Mouse (Mus musculus) common myeloid progenitor, adult 5-6 weeks (primary cell): ENCODE results near the gene Lrig1. TPM values are rescaled to one million over a fixed set of nuclear protein-coding genes. Genes with fewer than 3 reads are reported as not detected.
"Not testable (repeated sequence)": the region's sequence is repeated elsewhere in the genome, so short reads cannot be mapped to it uniquely, and the experiment has no call there.

Experiments used
- ATAC-seq: replicated peaks from 2 replicates; pipeline ENCODE4 v1.8.0; 2016; ENCODE audit warnings: low read depth, mild to moderate bottlenecking, moderate TSS enrichment, inconsistent platforms; ENCODE audit not compliant: poor library complexity, severe bottlenecking
- total RNA-seq: library from RNA; stranded (forward); fragments of 200-1000, 187-1606 nt; gene quantifications from 2 replicates; pipeline ENCODE4 v1.2.3, GENCODE M21; 2017

Gene Lrig1
- total RNA-seq, 1 experiment from 2014 or later, result 3.8 TPM

DNA sequence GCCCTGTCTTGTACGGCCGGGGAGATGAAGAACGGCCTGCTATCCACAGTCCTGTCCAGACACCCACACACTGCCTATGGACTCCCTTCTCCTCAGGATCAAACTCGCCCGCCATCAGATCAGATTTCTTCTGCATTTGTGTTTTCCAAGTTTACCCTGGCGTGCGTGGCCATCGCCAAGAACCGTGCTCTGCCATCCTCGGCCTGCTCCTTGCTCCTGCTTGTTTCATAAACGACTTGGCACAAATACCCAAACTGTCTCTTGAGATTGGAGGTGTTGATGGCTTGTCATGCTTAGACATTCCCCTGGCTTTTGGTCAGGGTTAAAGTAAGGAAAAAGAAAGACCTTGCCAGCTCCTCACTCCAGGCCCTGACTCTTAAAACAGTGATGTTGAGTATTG lies 105.2 kb downstream of the Lrig1 start:
- no peak for ATAC-seq

DNA sequence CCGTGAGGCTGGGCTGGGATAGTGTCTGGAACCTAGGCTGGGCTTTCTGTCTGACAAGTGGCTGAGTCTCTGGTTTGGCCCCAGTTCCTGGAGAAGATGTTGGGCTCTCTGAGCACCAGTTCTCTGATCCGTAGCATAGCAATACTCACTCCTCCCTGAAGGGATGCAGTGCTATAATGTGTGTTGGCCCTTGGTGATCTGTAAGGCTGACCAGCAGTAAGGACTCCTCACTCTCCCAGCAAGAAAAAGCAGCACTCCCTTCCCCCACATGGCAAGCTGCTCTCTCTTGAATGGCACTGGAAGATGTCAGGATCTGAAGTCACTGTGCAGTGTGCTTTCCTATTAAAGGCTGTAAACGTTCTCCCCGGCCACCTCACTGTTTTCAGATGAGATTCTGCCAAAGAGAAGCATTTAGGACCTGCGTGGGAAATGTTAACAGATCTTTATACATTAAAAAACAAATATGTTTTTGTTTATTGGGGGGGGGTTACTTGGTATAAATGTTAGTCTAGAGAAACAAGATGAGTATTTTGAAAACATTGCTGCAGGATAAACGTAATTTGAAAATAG lies 105.8 kb downstream of the Lrig1 start:
- ATAC-seq, result no peak

DNA sequence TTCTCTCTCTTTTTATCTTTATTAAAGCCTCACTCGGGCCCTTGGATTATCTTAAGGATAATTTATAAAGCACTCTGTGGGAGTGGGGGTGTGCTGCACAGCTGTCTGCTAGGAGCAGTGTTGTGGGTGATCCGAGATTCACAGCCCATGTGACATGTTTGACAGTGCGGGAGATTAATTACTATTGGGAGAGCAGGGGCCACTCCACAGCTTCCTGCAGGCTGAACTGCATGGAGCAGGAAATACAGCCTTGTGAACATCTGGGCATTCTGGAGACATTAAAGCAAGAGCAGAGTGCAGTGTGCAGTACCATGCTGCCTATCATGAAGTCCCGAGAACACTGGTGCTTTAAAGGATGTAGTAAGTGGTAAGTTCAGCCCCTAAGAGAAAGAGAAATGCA lies 107.2 kb downstream of the Lrig1 start:
- ATAC-seq, result no peak

DNA sequence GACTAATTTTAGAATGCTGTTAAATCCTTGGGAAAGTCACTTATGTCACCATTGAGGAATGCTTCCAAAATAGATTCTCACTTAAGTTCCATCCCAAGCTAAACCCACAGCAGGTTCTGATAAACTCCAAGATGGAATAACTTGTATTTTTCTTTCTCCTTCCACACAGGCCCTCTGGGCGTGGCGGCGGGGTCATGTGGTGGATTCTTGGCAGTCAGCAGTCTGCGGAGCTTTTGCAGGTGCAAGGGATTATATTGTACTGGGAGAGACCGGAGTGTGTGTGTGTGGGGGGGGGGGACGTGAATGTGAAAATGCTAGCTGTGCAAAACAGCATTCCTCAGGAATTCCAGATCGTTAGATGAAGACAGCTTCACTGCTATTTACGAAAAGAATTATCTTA lies 107.7 kb downstream of the Lrig1 start:
- ATAC-seq, result no peak

DNA sequence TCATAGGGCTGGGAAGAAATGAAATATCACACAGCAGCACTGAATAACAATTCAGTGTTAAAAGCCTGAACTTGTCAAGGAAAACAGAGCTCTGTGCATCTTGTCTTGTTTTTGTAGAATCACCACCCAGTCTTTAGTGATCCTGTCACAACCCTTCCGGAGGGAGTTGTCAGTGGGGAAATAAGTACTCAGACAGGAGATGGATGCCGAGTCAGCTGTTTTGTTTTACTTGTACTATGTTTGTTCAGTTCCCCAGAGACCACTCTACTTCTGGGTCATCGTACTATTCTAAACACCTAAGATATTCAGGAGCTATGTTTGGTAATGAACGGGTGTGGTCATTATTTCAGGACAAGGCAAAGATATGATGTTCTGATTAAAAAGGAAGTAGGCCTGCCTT lies 111.6 kb downstream of the Lrig1 start:
- no peak for ATAC-seq

DNA sequence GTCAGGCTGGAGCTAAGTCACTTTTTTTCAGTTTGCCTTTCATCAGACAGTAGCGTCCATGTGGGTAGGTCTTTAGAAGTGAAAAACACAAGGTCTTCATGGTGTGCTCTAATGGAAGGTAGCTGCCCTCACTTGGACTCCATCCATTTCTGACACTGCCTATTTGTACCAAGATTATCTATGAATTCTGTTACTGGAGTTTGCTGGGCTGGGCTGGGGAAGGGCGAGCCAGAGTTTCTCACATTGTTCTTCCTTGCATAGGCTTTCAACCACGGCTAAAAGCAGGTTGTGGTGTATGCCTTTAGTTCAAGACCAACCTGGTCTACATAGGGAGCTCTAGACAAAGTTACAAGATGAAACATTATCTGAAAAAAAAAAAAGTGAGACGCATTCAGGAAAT lies 115.0 kb downstream of the Lrig1 start:
- ATAC-seq, result no peak

DNA sequence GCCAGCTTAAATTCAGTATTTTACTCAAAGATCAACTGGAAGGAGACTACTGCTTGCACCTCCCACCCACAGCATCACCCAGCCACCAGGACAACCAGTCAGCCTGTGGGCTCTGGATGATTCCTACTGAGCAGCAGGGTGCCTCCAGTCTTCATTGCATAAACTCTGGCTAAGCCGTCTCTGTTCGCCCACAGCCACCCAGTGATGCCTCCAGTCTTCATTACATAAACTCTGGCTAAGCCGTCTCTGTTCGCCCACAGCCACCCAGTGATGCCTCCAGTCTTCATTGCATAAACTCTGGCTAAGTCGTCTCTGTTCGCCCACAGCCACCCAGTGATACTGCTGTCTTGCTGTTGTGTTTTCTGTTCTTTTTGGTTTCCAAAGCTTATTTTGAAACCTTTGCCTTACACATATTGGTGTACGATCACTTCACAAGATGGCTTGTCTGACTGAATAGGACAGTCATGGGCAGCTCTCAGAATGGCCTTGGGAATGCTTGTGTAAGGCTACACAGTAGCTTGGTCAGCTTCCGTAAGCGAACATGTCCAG lies 115.7 kb downstream of the Lrig1 start:
- no peak for ATAC-seq

DNA sequence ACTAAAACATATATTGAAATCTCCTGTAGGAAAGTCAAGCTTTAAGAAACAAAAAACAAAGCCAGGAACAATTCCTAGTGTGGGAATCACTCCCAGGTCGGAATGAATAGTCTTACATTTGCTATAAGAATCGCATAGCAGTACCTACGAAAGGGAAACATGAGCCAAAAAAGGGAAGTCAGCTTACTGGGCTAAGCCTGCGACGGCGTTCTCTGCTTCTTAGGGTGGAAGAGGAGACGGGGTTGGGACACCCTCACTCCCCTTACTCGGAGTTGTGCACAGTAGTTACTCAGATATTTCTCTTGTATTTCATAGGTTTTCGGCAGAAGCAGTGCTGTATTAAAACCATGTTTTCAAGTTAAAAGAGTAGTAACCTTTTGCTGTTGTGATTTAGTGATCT lies 117.9 kb downstream of the Lrig1 start:
- peak; percentile 79 for ATAC-seq

DNA sequence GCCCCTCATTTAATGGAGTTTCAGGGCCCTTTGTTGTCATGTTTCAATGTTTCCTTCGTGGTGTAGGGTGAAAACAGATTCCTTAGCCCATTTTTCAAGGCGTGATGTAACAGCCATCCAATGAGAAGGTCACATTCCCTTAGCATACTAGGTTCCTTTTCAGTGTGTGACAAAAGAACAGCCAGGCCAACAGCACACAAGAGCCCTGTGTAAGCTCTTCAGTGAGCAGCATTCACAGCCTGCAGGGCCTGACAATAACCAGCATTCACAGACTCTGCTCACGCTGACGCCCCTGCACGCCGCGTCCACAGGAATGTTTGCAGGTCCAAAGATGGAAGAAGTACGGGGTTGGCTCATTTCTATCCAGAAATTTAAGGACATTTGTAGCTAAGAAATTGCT lies 122.0 kb downstream of the Lrig1 start:
- ATAC-seq, result no peak

DNA sequence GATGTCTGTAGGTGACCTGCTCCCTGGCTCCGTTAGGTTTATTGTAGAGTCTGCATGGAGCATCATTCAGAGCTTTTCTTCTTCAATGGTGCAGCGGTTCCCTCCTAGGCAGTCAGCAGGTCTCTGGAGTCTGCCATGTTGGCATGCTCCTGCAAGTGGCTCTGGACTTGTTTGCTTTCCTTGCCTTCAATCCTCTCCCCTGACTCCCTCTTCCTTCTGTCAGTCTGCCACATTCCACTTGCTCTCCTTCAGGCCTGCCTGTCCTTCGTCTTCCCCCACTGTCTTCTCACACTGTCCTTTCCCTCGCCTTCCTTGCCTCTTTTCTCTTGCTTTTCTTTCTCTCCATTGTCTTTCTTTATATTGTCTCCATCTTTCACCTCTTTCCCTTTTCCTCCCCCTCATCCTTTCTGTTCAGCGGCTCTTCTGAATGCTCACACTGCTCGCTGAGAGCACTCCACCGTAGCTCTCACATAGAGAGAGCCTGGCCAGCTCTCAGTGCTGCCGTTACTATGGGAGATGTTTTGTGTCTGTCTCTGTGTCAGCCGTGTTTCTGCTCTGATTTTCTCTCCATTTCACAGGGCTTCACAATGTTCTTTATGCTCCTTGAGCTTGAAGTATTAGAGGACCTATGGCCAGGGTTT lies 124.3 kb downstream of the Lrig1 start:
- ATAC-seq, result no peak

DNA sequence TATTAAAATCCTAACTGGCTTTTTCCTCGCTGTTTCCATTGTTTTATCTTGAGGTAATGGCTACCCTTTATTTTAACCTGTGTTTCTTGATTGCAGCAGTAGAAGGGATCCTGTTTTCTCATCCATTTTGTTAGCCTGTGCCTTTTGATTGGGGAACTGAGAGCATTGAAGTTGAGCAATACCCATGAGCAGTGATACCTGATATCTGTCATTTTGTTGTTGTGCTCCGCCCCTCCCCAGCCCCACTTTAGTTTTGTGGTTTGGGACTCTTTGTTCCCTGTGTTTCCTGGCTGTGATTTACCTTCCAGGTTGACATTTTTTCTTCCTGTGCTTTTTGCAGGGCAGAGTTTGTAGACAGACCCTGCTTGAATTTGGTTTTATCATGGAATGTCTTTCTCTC lies 131.9 kb downstream of the Lrig1 start:
- no peak for ATAC-seq

DNA sequence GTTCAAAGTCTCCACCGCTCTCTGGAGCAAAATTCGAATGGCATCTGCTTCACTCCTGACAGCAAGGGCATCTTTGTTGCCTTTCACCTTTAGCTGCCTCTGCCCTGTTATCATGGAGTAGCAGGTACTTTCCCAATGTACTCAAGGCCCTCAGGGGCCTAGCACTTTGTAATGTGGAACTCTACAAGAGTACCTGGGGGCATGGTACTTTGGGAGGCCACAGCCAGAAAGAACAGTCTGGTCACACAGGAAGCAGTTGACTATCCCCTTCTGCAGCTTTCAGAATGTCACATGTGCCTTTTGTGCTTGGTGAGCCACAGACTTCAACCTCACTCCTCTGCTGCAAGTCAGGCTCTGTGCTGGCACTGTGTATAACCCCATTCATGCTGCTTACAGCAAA lies 134.2 kb downstream of the Lrig1 start:
- ATAC-seq, result no peak

DNA sequence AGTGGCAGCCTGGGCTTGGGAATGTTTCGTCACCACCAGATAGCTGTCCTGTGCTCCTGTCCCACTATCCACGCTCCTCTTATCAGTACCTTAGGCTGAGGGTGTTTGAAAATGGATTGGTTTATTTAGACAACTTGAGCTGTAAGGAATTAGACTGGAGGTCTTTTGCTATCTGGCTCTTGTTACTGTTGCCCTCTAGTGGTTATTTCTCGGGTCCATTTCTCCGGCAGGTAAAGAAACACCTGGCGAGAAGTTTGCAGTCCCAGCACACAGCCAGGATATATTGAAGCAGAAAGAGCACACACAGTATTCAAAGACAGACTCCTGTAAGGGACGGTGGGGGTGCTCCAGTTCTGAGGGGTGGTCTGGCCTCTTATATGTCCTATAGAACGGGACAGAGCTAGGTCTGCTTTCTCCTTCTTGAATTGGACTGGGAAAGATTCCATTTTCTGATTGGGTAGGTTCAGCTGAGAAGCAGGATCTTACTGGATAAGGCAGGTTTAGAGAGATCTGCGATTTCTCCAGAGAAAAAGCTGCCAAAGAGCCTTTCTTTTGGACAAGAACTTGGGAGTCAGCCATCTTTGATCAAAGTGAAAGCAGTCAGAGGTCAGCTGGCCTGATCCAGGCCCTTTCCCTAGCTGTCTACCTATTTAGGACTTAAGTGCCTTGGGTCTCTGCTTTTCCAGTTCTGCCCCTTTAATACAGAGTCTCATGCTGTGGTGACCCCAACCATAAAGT lies 136.6 kb downstream of the Lrig1 start:
- ATAC-seq, result no peak

DNA sequence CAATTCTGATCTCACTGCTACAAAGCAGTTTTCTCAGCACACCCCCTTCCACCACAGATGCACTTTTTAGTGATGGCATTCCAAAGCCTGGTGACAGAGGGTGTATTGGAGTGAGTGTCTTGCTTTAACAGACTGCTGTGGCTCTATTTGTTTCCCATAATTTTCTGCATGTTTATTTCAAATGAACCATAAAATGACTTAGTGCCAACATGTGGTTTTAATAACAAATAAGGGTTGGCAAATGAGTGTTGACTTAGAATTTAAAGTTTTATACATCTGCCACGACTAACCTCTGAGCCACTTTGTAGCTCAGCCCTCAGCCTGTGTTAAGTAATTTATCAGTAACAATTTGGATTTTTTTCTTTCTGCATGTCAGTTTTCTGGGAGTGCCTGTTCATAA lies 138.6 kb downstream of the Lrig1 start:
- ATAC-seq, result no peak

DNA sequence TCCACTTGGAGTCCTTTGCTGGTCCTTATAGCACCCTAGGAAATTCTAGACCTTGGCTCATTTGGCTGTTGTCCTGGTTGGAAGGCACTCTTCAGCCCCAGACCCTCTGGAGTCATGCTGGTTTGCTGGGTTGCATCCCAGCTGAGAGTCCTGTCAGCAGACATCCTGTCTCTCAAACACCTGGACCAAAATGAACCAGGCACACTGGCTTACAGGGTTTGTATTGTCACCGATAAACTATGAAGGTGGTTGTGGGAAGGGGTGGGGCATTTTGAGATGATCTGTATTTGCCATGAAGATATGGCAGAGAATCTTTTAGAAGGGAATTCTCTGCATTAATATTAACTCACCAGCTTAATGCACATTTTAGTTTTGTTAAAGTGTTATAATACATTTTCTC lies 139.1 kb downstream of the Lrig1 start:
- no peak for ATAC-seq

DNA sequence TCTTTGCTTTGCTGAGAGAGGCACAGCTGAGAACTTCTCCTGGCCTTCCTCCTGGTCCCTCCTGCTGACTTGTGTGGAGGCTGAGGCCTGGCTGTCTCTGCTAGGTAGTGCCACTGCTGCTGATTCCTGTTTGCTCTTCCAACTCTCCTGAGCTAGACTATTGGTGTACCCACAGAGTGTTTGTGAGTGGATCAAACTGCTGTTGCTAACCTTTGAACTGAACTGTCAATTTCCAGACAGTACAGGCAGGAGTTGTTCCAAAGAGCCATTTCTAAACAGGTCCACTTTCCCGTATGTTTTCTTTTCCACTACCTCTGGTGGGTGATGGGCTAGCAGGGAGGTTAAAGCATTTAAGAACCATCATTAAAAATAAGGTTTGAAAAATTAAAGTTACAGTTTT lies 141.4 kb downstream of the Lrig1 start:
- ATAC-seq, result not testable (repeated sequence)

Other genes starting within 250 kb of the Lrig1 start
- 5.7 and 6.6 TPM in 2 replicates for gene Slc25a26, start 199.8 kb downstream of the Lrig1 start, total RNA-seq